Mouse (Mus musculus): ENCODE measurements around the gene Vmn1r235. TPM values are rescaled to one million over a fixed set of nuclear protein-coding genes. Genes with fewer than 3 reads are reported as not detected.
"Not testable (repeated sequence)": the region's sequence is repeated elsewhere in the genome, so short reads cannot be mapped to it uniquely, and the experiment has no call there.

Gene Vmn1r235
- not detected in 2 replicates for polyA plus RNA-seq (2014; fragmentation: Nextera tagmentation; extraction: Ambion mirVana)

DNA sequence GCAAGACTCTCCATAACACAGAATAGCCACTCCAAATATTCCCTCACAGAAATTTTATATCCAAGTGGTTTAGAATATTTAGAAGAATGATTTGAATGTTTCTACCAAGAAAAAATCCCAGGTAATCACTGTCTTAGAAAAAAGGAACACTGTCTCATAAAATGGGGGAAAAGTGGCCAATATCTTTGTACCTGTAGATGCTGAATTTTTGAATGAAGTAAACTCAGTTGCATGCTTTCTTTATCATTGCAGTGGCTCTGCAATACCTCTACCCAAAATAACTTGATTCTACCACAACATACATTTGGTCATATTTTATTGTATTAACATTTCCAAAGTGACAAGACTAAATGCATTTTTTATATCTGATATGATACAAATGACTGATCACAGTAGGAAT, at the start of gene Vmn1r235:
Vmn1r235 (plus strand) TSS at position 301 of the 400 bp plus-strand sequence.
- Histone ChIP-seq H3K4me1 (ENCODE audit: control insufficient read depth, insufficient read depth, low read length) (no peaks in the 10 kb centered on the region), H3K36me3 (ENCODE audit: control insufficient read depth, insufficient read depth, low read length) (no peaks in the 10 kb centered on the region), H3K4me3 (ENCODE audit: low read depth, low read length) (no peak within 1 kb of the TSS), H3K27me3 (ENCODE audit: control insufficient read depth, insufficient read depth, low read length) (no peaks in the 10 kb centered on the region), H3K9ac (ENCODE audit: low read depth, low read length) (no peak within 1 kb of the TSS), H3K4me2 (no peak within 1 kb of the TSS), H3K9me3 (replicated peaks; ENCODE audit: control insufficient read depth, low read length) (no peaks in the 10 kb centered on the region), H3K27ac (ENCODE audit: low read depth, low read length) (no peak within 1 kb of the TSS)
- no peak for ATAC-seq (replicated peaks; ENCODE audit: insufficient number of reproducible peaks, low FRiP score, low TSS enrichment)

DNA sequence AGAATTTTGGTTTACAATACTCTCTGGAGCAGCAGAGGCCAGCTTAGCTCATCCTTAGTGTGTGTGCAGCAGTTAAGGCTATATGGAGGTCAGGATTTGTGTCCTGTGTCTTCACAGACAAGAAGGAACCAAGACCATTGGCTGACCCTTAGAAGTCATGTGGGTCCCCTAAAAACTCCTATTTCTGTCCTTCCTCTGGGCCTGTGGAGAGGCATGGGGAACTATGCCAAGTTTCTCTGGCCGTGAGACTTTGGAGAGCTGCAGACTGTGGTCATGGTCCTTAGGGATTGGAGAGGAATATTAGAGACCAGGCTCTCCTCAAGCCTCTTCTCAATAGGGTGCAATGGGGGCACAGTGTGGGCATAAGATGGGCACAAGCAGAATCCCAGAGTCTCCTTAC, 45.1 kb upstream of the Vmn1r235 start:
- H3K4me2 ChIP-seq; H3K4me1 ChIP-seq (ENCODE audit: control insufficient read depth, insufficient read depth, low read length); ATAC-seq (replicated peaks; ENCODE audit: insufficient number of reproducible peaks, low FRiP score, low TSS enrichment); H3K4me3 ChIP-seq (ENCODE audit: low read depth, low read length); H3K27me3 ChIP-seq (ENCODE audit: control insufficient read depth, insufficient read depth, low read length); H3K36me3 ChIP-seq (ENCODE audit: control insufficient read depth, insufficient read depth, low read length); H3K9me3 ChIP-seq (replicated peaks; ENCODE audit: control insufficient read depth, low read length); H3K9ac ChIP-seq (ENCODE audit: low read depth, low read length); H3K27ac ChIP-seq (ENCODE audit: low read depth, low read length): not testable (repeated sequence)
- WGBS (ENCODE audit: insufficient replicate concordance) = 53% methylated on average over 1 of the region's 1 CpGs

DNA sequence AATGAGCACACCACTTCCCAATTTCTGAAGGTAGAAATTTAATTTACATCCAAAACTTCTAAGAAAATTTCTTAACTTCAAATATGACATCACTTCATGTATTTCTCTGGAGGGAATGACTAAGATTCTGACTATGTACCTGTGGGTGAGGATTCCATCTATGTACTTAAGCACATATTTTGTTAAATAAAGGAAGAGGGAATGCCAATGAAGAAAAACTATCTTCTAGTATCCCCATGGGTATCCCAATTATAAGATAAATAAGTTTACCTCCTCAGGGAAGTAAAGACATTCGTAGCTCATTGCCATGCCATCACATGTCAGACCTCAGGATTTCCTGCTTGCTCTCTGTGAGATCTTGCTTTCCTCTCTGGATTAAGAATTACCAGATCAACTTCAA, 30.4 kb upstream of the Vmn1r235 start, which contains the start of gene Vmn1r234:
Vmn1r234 (plus strand) TSS at position 301 of the 400 bp plus-strand sequence.
- H3K4me2 ChIP-seq = no peak within 1 kb of the TSS
- H3K9ac ChIP-seq (ENCODE audit: low read depth, low read length) = no peak within 1 kb of the TSS
- no peak within 1 kb of the TSS for H3K4me3 ChIP-seq (ENCODE audit: low read depth, low read length)
- H3K4me1 ChIP-seq (ENCODE audit: control insufficient read depth, insufficient read depth, low read length) = no peaks in the 10 kb centered on the region
- H3K27me3 ChIP-seq (ENCODE audit: control insufficient read depth, insufficient read depth, low read length) = no peaks in the 10 kb centered on the region
- ATAC-seq (replicated peaks; ENCODE audit: insufficient number of reproducible peaks, low FRiP score, low TSS enrichment) = no peak
- H3K36me3 ChIP-seq (ENCODE audit: control insufficient read depth, insufficient read depth, low read length) = no peaks in the 10 kb centered on the region
- no peak within 1 kb of the TSS for H3K27ac ChIP-seq (ENCODE audit: low read depth, low read length)
- 68% methylated on average over 1 of the region's 1 CpGs for WGBS (ENCODE audit: insufficient replicate concordance)
- no peaks in the 10 kb centered on the region for H3K9me3 ChIP-seq (replicated peaks; ENCODE audit: control insufficient read depth, low read length)

DNA sequence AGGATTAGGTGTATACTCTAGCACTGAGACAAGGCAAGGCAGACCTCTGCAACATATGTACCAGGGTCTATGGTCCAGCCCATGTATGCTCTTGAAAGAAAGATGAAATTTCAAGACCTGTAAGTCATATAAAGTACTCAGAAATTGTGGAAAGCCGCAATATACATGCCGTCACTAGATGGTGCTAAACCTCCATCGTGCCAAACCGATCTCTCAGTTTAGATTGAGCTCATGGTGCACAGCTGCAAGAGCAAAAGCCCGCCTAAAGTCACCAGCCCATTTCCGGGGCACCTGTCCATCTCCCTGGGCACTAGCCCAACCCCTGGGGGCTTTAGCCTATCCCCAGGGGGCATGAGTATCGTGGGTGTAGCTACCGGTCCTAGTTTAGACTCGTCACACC, 24.6 kb upstream of the Vmn1r235 start:
- 27% methylated on average over 9 of the region's 9 CpGs for WGBS (ENCODE audit: insufficient replicate concordance)
- Histone ChIP-seq H3K27ac (ENCODE audit: low read depth, low read length) (no peak overlapping the region), H3K9me3 (replicated peaks; ENCODE audit: control insufficient read depth, low read length) (no peaks in the 10 kb centered on the region), H3K4me2 (no peak overlapping the region), H3K36me3 (ENCODE audit: control insufficient read depth, insufficient read depth, low read length) (no peaks in the 10 kb centered on the region), H3K4me1 (ENCODE audit: control insufficient read depth, insufficient read depth, low read length) (no peaks in the 10 kb centered on the region), H3K4me3 (ENCODE audit: low read depth, low read length) (no peak overlapping the region), H3K27me3 (ENCODE audit: control insufficient read depth, insufficient read depth, low read length) (no peaks in the 10 kb centered on the region), H3K9ac (ENCODE audit: low read depth, low read length) (no peak overlapping the region)
- ATAC-seq (replicated peaks; ENCODE audit: insufficient number of reproducible peaks, low FRiP score, low TSS enrichment) = no peak

DNA sequence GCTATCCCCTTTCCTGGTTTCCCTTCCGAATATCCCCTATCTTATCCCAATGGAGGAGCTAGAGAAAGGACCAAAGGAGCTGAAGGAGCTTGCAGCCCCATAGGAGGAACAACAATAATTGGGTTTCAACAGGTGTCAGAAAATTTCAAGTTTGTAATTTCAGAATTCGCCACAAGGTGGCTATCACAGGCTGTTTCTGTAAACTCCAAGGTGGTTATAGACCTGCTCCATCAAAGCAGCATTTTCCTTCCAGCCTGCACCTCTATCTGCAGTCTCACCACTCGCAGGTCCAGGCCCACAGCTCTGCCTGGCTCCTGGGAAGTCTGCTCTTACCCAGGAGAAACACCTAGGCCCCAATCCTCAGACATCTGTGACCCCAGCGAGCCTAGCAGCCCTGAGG, 15.9 kb downstream of the Vmn1r235 start:
- Histone ChIP-seq H3K27ac (ENCODE audit: low read depth, low read length) (no peak overlapping the region), H3K36me3 (ENCODE audit: control insufficient read depth, insufficient read depth, low read length) (no peaks in the 10 kb centered on the region), H3K4me1 (ENCODE audit: control insufficient read depth, insufficient read depth, low read length) (no peaks in the 10 kb centered on the region), H3K9me3 (replicated peaks; ENCODE audit: control insufficient read depth, low read length) (no peaks in the 10 kb centered on the region), H3K4me3 (ENCODE audit: low read depth, low read length) (no peak overlapping the region), H3K4me2 (no peak overlapping the region), H3K9ac (ENCODE audit: low read depth, low read length) (no peak overlapping the region), H3K27me3 (ENCODE audit: control insufficient read depth, insufficient read depth, low read length) (no peaks in the 10 kb centered on the region)
- WGBS (ENCODE audit: insufficient replicate concordance) = 5% methylated on average over 4 of the region's 4 CpGs
- no peak; the same call in 1 of the 2 replicates for ATAC-seq (replicated peaks; ENCODE audit: insufficient number of reproducible peaks, low FRiP score, low TSS enrichment)

DNA sequence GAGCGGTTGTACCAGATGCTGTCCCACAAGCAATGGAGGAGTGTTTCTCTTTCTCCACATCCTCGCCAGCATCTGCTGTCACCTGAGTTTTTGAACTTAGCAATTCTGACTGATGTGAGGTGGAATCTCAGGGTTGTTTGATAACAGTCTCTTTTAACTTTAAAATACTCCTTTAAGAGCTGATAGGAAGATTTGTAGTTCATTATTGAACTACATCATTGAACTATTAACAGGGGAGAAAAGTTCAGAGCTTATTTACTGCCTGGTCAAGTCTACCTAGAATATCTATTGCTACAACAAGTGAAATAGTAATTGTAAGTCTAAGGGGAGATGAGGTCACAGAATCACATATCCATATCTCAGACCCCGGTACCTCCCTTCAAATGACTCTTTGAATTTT, 26.4 kb downstream of the Vmn1r235 start, which contains the start of gene Vmn1r236:
Vmn1r236 (plus strand) TSS at position 301 of the 400 bp plus-strand sequence.
- H3K4me2 ChIP-seq = no peak within 1 kb of the TSS
- H3K36me3 ChIP-seq (ENCODE audit: control insufficient read depth, insufficient read depth, low read length) = no peaks in the 10 kb centered on the region
- no peaks in the 10 kb centered on the region for H3K27me3 ChIP-seq (ENCODE audit: control insufficient read depth, insufficient read depth, low read length)
- H3K27ac ChIP-seq (ENCODE audit: low read depth, low read length) = no peak within 1 kb of the TSS
- 67% methylated on average over 3 of the region's 3 CpGs for WGBS (ENCODE audit: insufficient replicate concordance)
- H3K9me3 ChIP-seq (replicated peaks; ENCODE audit: control insufficient read depth, low read length) = no peaks in the 10 kb centered on the region
- ATAC-seq (replicated peaks; ENCODE audit: insufficient number of reproducible peaks, low FRiP score, low TSS enrichment) = no peak
- no peaks in the 10 kb centered on the region for H3K4me1 ChIP-seq (ENCODE audit: control insufficient read depth, insufficient read depth, low read length)
- no peak within 1 kb of the TSS for H3K9ac ChIP-seq (ENCODE audit: low read depth, low read length)
- no peak within 1 kb of the TSS for H3K4me3 ChIP-seq (ENCODE audit: low read depth, low read length)

DNA sequence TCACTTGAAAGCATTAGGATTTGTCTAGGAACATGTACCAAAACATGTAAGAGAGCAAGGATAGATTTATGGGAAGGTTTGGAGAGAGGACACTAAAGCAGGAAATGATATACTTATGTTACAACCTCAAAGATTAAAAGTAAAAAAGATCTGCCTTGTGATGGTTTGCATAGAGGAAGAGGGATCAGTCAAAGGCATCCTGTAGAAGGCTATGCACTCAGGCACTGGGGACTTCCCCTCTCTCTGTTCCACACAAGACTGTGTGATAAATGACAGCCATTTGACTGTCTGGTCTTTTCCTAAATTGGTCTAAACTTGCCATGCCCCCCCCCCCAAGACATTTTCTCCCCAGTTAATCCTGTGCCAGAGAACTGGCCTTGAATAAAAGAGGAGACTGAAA, 28.2 kb downstream of the Vmn1r235 start:
- no peak for ATAC-seq (replicated peaks; ENCODE audit: insufficient number of reproducible peaks, low FRiP score, low TSS enrichment)
- Histone ChIP-seq H3K27me3 (ENCODE audit: control insufficient read depth, insufficient read depth, low read length) (no peaks in the 10 kb centered on the region), H3K9ac (ENCODE audit: low read depth, low read length) (no peak overlapping the region), H3K4me3 (ENCODE audit: low read depth, low read length) (no peak overlapping the region), H3K27ac (ENCODE audit: low read depth, low read length) (no peak overlapping the region), H3K36me3 (ENCODE audit: control insufficient read depth, insufficient read depth, low read length) (no peaks in the 10 kb centered on the region), H3K4me1 (ENCODE audit: control insufficient read depth, insufficient read depth, low read length) (no peaks in the 10 kb centered on the region), H3K4me2 (no peak overlapping the region), H3K9me3 (replicated peaks; ENCODE audit: control insufficient read depth, low read length) (no peaks in the 10 kb centered on the region)

DNA sequence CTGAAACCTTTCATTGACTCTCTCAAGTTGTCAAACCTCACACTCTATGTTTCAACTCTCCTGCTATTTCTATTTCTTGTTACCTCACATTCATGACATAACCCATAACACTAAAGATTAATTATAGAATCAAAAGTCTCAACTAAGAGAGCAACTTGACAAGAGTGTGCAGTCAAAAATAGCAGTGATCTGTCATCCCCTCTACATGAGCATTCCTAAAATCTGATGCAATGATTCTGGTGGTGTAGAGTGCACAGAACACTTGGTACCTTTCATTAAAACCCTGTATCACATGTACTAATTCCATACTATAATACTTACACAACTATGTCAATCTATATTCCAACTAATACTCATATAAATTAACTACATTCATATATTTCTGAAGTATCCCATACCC, 33.5 kb downstream of the Vmn1r235 start:
- Histone ChIP-seq H3K36me3 (ENCODE audit: control insufficient read depth, insufficient read depth, low read length) (no peaks in the 10 kb centered on the region), H3K9ac (ENCODE audit: low read depth, low read length) (no peak overlapping the region), H3K4me1 (ENCODE audit: control insufficient read depth, insufficient read depth, low read length) (no peaks in the 10 kb centered on the region), H3K4me2 (no peak overlapping the region), H3K27ac (ENCODE audit: low read depth, low read length) (no peak overlapping the region), H3K4me3 (ENCODE audit: low read depth, low read length) (no peak overlapping the region), H3K9me3 (replicated peaks; ENCODE audit: control insufficient read depth, low read length) (no peaks in the 10 kb centered on the region), H3K27me3 (ENCODE audit: control insufficient read depth, insufficient read depth, low read length) (no peaks in the 10 kb centered on the region)
- no peak for ATAC-seq (replicated peaks; ENCODE audit: insufficient number of reproducible peaks, low FRiP score, low TSS enrichment)

DNA sequence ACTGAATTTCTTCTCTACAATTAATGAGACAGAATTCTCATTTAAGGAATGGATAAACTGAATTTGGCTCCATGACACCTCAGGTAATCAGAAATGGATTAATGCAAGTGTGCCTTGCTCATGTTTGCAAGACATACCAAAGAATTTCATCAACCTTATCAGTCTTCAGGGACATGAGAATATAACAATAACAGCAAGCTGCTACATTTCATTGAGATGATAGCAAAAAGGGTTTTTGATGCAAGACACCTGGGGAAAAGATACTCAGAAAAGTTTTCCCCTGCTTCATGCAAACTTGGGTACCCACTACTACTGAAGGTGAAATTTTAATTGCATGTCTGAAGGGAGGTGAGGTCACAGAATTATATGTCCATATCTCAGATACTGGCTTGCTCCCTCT, 55.4 kb downstream of the Vmn1r235 start, which contains the start of gene Vmn1r237:
Vmn1r237 (plus strand) TSS at position 301 of the 400 bp plus-strand sequence.
- no peak within 1 kb of the TSS for H3K9ac ChIP-seq (ENCODE audit: low read depth, low read length)
- no peaks in the 10 kb centered on the region for H3K4me1 ChIP-seq (ENCODE audit: control insufficient read depth, insufficient read depth, low read length)
- no peak within 1 kb of the TSS for H3K27ac ChIP-seq (ENCODE audit: low read depth, low read length)
- no peak within 1 kb of the TSS for H3K4me2 ChIP-seq
- no peak within 1 kb of the TSS for H3K4me3 ChIP-seq (ENCODE audit: low read depth, low read length)
- no peaks in the 10 kb centered on the region for H3K9me3 ChIP-seq (replicated peaks; ENCODE audit: control insufficient read depth, low read length)
- no peak for ATAC-seq (replicated peaks; ENCODE audit: insufficient number of reproducible peaks, low FRiP score, low TSS enrichment)
- no peaks in the 10 kb centered on the region for H3K36me3 ChIP-seq (ENCODE audit: control insufficient read depth, insufficient read depth, low read length)
- no peaks in the 10 kb centered on the region for H3K27me3 ChIP-seq (ENCODE audit: control insufficient read depth, insufficient read depth, low read length)
